Mouse (Mus musculus) mouse trophoblast stem cell (cell line): ENCODE measurements around the gene Acnat1.
"Not testable (repeated sequence)": the region's sequence is repeated elsewhere in the genome, so short reads cannot be mapped to it uniquely, and the experiment has no call there.

Experiments
- in situ Hi-C, 2 experiments: fragments of 300-500 bp; cut with MseI, MboI; formaldehyde crosslinking; loops; 2 replicates in 1 of 2; 3 replicates in 1 of 2; pipeline ENCODE4 v1.15.1; 2025

Acnat1 gene

DNA sequence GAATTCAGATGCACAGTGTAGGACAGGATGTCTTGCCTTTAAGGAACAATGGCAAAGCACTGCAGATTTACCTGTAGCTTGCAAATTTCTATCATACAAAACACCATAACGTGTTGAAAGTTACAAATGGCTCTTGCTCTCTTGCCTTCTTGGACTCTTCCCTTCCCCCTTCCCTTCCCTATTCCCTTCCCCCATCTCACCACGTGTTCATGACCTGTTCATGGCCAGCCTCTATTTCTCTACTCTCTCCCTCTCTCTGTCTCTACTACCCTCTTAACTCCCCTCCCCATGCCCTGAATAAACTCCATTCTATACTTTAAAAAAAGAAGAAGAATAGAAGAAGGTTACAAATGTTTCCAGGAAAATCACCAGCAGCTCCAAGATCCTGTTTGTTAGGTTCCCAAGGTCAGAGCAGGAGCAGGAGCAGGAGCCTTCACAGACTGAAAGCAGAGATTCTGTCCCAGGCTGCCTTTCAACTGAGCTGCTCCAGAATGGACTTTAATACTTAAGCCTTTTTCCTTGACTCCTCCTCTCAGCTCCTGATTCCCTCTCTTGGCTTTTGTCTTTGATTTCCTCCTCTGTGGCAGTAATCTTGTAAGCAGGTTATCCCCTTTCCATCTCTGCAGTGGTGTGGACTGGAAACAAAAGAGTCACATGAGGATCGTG lies at the start of gene Acnat1:
Gene Acnat1, minus strand, starts transcription at position 478 of the 666 bp plus-strand sequence.
- in situ Hi-C loops: no loop called here

DNA sequence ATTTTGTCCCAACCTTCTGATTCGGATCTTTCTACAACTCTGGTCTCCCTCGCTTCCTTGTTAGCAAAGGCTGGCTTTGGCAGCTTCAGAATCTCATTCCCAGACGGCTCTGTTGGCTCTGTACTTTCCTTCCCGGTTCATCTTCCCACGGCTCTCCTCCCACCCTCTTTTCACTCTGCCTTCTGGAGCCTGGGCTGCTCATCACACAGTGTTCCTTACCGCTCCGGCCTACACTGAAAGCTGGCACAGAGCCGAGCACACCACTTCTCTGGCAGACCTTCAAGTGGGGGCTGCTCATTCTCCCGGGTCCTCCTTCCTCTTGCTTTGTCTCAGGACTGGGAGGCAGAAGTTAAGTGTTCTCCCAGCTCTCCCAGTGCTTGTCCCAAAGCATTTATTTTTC lies 48.9 kb upstream of the Acnat1 start:
- in situ Hi-C loops: no loop called here

DNA sequence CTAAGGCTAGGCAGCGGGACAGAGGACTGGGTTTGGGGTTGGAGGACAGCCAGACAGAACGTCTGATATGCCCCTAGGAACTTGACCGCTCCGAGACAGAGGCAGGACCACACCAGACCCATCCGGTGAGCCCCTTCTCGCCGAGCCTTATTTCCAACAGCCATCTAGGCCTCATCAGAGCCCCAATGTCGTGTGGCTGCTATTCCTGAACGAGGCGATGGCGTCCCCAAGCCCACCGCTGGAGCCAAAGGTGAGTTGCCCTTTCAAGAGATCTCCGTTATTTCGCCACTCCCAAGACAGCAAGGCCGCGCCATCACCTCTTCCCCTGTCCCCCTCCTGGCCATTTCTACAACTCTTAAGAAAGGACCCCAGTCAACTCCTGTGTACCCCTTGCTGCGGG lies 47.6 kb upstream of the Acnat1 start:
- in situ Hi-C loops: no loop called here

DNA sequence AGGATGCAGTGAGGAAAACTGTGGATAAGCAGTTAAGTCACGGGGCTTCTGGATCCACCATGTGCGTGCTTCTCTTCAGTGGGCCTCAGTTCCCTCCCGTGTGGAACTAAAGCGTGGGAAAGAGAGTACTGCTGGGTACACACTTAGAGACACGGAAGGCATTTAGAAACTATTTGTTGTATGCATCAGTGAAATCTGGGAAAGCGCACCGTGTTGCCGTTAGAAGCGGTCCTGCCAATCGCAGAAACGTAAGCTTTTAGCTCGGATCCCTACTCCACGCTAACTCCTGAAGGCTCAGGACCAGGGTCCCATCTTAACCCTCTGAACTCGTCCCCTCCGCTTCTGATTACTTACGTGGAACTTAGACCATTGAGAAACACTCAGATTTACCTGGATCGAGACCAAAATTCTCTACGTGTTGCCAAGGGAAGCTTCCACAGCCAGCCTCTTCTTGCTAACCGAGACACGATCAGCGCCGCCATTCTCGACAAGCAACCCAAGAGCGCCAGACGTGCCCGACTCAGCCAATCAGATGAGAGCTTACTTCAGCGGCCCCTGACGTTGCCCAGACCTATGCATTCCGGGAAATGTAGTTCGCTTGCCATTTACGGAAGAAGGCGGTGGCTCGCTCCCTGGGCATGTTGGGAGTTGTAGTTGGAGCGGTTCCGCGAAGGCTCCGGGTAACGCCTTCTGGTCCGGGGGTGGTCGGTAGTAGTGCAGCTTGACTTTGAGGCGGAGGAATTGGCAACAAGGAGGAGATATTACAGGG lies 47.0 kb upstream of the Acnat1 start, which contains the start of the genes Mrpl50 and Zfp189:
Gene Mrpl50, minus strand, starts transcription at position 522 of the 769 bp plus-strand sequence.
Gene Zfp189, plus strand, starts transcription at position 605 of the 769 bp plus-strand sequence.
- in situ Hi-C loops: no loop called here

GRCm38 (mm10) chr4:49519476-49519875 lies 45.8 kb upstream of the Acnat1 start:
- in situ Hi-C loops: no loop called here

DNA sequence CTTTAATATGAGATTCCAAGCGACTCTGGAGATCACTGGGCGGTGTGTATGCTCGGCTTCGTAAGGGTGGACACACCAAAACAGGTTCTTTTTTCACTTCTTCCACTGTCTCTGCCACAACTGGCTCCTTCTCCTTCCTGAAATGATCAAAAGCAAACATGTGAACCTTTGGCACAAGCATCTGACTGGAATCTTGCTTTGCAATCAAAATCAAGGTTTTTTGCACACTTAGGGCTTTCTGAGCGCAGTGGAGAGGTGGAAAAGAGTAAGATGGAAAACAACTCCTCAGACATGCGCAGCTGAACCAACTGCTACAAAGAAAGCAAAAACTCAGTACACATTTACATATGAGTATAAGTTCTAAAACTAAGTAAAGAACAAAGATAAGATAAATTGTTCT lies 40.7 kb upstream of the Acnat1 start:
- in situ Hi-C loops: no loop called here

DNA sequence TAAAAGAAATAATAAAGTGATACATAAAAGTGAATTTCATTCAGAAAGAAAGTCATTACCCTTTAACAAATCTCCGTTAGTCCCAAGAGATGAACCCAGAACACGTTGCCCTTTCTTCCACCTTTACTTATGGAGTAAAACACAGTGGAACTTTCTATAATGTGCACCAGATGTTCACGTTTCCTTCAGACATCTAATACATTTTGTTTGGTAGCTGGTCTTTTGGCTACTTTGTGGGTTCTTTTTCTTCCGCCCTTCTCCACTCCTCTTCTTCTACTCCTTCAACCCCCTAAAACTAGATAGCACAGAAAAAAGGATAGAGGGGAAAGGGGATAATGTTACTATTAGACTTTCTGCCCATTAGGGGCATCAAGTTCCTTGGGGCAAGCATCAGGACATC lies 38.9 kb upstream of the Acnat1 start:
- in situ Hi-C loops: no loop called here

- in situ Hi-C loops: not testable (repeated sequence)
Observed at GRCm38 (mm10) chr4:49510236-49510835, 36.6 kb upstream of the Acnat1 start.

GRCm38 (mm10) chr4:49509183-49509582 lies 35.5 kb upstream of the Acnat1 start:
- in situ Hi-C loops: no loop called here

GRCm38 (mm10) chr4:49506386-49506785 lies 32.7 kb upstream of the Acnat1 start, which contains the start of gene Baat:
Gene Baat, minus strand, starts transcription at chr4:49506557.
- in situ Hi-C loops: no loop called here

- in situ Hi-C loops: no loop called here
Observed at GRCm38 (mm10) chr4:49503563-49503962, 29.9 kb upstream of the Acnat1 start.

- in situ Hi-C loops: not testable (repeated sequence)
Observed at GRCm38 (mm10) chr4:49485934-49486650, 12.4 kb upstream of the Acnat1 start.

DNA sequence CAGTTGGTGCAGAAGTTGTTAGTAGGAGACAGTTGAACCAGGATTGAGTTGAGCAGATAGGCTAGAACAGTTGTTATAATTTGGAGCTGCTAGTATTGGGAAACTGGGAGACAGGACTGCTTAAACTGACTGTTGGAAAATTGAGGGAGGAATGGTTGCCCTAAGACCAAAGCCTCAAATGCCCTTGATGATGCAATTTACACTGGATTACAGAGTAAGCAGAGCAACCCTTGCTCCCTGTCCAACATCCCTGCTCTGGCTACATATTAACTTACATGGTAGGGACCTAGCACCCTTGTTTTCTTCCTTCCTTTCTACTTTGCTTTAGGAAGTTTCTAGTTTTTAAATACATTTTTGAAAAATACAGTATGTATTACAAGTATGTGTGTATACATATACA lies 11.7 kb upstream of the Acnat1 start:
- in situ Hi-C loops: no loop called here

DNA sequence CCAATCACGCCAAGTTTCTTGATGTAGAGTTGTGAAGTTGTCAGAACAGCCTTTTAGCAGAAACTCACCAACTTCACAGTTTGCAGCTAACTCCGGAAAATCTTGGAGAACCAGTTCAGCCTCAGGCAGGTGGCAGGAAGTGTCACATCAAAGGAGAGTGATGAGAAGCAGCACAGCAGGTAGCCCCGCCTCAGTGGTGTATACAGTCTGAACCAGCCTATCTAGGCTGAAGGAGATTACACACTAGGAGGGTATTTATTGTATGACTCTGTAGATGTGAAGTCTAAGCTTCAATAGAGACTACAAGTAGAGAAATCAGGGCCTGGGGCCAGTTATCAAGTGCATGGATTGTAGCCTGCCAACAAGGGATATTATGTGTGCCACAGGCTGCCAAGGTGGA lies 7.2 kb upstream of the Acnat1 start:
- in situ Hi-C loops: no loop called here

GRCm38 (mm10) chr4:49480104-49480760 lies 6.5 kb upstream of the Acnat1 start:
- in situ Hi-C loops: no loop called here

DNA sequence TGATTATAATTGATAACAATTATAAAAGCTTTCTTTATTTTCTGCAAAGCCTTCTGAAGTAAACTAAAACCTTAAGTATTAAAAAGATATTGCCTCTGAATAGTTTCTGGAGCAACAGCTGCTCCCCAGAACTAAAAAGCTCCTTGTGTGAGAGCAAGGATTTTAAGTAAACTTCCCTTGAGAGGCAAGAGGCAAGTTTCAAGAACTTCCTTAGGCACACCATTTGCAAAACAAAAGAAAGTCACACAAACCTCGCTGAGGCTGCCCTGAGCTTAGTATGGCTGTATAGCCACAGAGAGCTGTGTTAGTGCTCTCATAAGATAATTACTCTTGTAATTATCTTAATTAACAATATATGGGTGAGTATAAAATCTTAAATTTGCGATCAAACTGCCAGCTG lies 5.3 kb upstream of the Acnat1 start:
- in situ Hi-C loops: not testable (repeated sequence)

GRCm38 (mm10) chr4:49478118-49478877 lies 4.6 kb upstream of the Acnat1 start:
- in situ Hi-C loops: no loop called here

GRCm38 (mm10) chr4:49474583-49474982 lies 871 bp upstream of the Acnat1 start:
- in situ Hi-C loops: no loop called here

DNA sequence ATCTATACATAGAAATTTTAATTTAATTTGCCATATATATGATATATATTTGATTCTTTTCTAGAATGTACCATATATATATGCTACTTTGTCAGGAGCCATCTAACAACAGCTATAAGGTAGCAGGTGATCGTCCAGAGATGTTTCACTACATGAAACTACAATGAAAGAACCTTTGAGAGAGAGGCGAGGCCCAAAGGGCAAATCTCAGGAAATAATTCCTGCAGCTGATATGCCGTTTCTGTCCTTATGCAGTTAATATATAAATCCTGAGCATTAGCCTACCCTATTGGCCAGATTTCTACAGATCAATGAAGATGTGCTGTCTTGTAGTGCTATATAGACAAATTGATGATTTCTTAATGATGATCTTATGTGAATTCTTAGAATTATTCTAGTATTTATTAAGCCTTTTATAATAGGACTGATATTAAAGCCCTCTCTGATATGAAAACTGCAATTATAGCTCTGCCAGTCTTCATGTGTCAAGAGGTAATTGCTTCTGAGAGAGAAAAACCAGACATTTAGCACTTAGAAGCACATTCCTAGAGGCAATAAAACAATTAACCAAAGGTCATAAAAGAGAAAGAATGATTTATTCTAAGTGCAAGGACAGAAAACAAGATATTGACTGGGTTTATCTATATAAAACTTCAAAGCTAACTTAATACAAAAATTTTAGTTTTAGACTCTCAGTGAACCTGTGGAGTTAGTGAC lies 4.1 kb downstream of the Acnat1 start:
- in situ Hi-C loops: no loop called here

DNA sequence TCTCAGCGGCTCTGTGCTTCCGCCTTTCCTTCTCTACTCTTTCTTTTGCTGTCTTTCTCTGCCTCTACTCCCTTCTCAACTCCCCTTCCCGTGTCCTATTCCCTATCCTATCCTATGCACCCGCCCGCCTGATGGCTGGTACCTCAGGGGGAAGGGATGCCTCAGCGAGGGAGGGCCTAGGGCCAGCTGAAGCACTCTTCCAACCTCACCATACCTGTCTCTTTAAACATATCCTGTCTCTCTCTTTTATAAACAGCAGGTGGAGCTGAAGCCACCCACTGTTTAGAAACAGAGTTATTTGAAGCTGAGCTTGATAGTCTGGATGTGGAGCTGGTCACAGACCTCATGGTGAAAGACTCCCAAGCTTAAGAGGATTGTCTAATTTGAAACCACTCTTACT lies 6.4 kb downstream of the Acnat1 start:
- in situ Hi-C loops: no loop called here
